Mouse (Mus musculus) intestine, embryonic 16.5 days (tissue): ENCODE measurements around the gene Kcna1. TPM values are rescaled to one million over a fixed set of nuclear protein-coding genes. Genes with fewer than 3 reads are reported as not detected.

Experiments
- ATAC-seq: fragments of 200-750 bp; cut with Nextera tagmentation; 2 replicates; pipeline ENCODE4 v1.8.0; 2017; ENCODE audit warnings: moderate TSS enrichment, moderate library complexity
- H3K27ac ChIP-seq: fragments of 300-500 bp; sonication (generic); 2 replicates; pipeline ENCODE4 v1.5.1; 2014; ENCODE audit warnings: mild to moderate bottlenecking, low read length
- H3K27me3 ChIP-seq: fragments of 300-500 bp; sonication (generic); replicated peaks from 2 replicates; pipeline ENCODE4 v1.6.1; 2014; ENCODE audit warnings: low read length, control low read depth, mixed read lengths; ENCODE audit not compliant: control insufficient read depth, insufficient read depth
- H3K36me3 ChIP-seq: fragments of 300-500 bp; sonication (generic); 2 replicates; pipeline ENCODE4 v1.6.1; 2014; ENCODE audit warnings: low read length, control low read depth; ENCODE audit not compliant: control insufficient read depth, insufficient read depth
- H3K4me1 ChIP-seq: fragments of 300-500 bp; sonication (generic); 2 replicates; pipeline ENCODE4 v1.6.1; 2014; ENCODE audit warnings: low read length, control low read depth, mixed read lengths; ENCODE audit not compliant: control insufficient read depth, insufficient read depth
- H3K4me2 ChIP-seq: fragments of 300-500 bp; sonication (generic); 2 replicates; pipeline ENCODE4 v1.6.1; 2014; ENCODE audit warnings: low read depth, low read length, control low read depth
- H3K4me3 ChIP-seq: fragments of 300-500 bp; sonication (generic); 2 replicates; pipeline ENCODE4 v1.5.1; 2014; ENCODE audit warnings: mild to moderate bottlenecking, low read length
- H3K9ac ChIP-seq: fragments of 300-500 bp; sonication (generic); 2 replicates; pipeline ENCODE4 v1.6.1; 2014; ENCODE audit warnings: low read depth, low read length
- H3K9me3 ChIP-seq: fragments of 300-500 bp; sonication (generic); 2 replicates; pipeline ENCODE4 v1.6.1; 2016; ENCODE audit warnings: low read length, control low read depth; ENCODE audit not compliant: control insufficient read depth
- WGBS: fragments of 180-500 bp; shearing (Covaris S2); extraction: QIAGEN DNeasy Blood & Tissue Kit; methylation state at CpG from one replicate; pipeline ENCODE4 v1.1.7; 2014; 5-methylcytosine and 5-hydroxymethylcytosine counted together
- polyA plus RNA-seq: library from polyadenylated mRNA; unstranded; fragments of >200 nt; fragmentation: Nextera tagmentation; extraction: Ambion mirVana; gene quantifications from 2 replicates; pipeline ENCODE4 v1.2.1, GENCODE M21; 2015

The Kcna1 gene
- 0.05 and 0.23 TPM in 2 replicates for polyA plus RNA-seq

- H3K27ac ChIP-seq: no peak within 1 kb of the TSS
- peaks cover 24% of the 10 kb centered on the region for H3K4me1 ChIP-seq
- H3K36me3 ChIP-seq: no peaks in the 10 kb centered on the region
- peaks cover 60% of the 10 kb centered on the region for H3K27me3 ChIP-seq
- peak within 1 kb of the TSS; percentile 90 for H3K4me2 ChIP-seq
- peak within 1 kb of the TSS; percentile 48 for H3K4me3 ChIP-seq
- no peak for ATAC-seq
- 27% methylated on average over 8 of the region's 8 CpGs for WGBS
- H3K9me3 ChIP-seq: no peaks in the 10 kb centered on the region
- peak within 1 kb of the TSS; percentile 11; the same call in 1 of the 2 replicates for H3K9ac ChIP-seq
These were observed at the start of gene Kcna1 for GRCm38 (mm10) chr6:126646381-126646780. Kcna1 (minus strand) TSS chr6:126646384.

GRCm38 (mm10) chr6:126687120-126687519 is 40.9 kb upstream of the Kcna1 start:
- H3K4me1 ChIP-seq: no peaks in the 10 kb centered on the region
- H3K4me3 ChIP-seq: no peak overlapping the region
- H3K9me3 ChIP-seq: no peaks in the 10 kb centered on the region
- no peak overlapping the region for H3K27ac ChIP-seq
- H3K9ac ChIP-seq: no peak overlapping the region
- no peak overlapping the region for H3K4me2 ChIP-seq
- no peaks in the 10 kb centered on the region for H3K27me3 ChIP-seq
- H3K36me3 ChIP-seq: no peaks in the 10 kb centered on the region
- peak; percentile 90 for ATAC-seq
- WGBS: 69% methylated on average over 4 of the region's 4 CpGs

DNA sequence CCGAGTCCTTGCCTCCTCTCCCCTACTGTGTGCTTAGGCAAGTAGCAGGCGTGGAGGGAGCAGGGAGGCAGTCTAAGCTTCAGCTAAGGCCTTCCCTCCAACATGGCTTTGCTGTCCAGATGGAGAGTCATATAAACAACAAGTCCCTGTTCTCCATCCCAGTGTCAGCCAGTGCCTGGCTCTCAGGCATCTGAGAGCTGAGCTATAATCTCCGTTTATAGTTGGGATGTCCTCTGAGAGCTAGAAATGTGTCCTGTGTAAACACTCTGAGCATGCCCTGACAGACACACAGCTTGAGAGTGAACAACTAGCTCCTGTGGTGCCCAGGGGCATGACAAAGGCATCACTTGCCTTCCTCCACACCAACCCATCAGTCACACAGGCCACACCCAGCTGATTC is 39.0 kb upstream of the Kcna1 start:
- Histone ChIP-seq H3K4me1 (no peaks in the 10 kb centered on the region), H3K9me3 (no peaks in the 10 kb centered on the region)
- 41% methylated on average over 3 of the region's 3 CpGs for WGBS

GRCm38 (mm10) chr6:126678961-126679360 is 32.8 kb upstream of the Kcna1 start:
- H3K27me3 ChIP-seq: no peaks in the 10 kb centered on the region
- H3K4me3 ChIP-seq: no peak overlapping the region
- no peak overlapping the region for H3K4me2 ChIP-seq
- WGBS: 68% methylated on average over 7 of the region's 7 CpGs
- H3K4me1 ChIP-seq: no peaks in the 10 kb centered on the region
- H3K27ac ChIP-seq: no peak overlapping the region
- no peak overlapping the region for H3K9ac ChIP-seq
- no peak for ATAC-seq
- H3K9me3 ChIP-seq: no peaks in the 10 kb centered on the region
- H3K36me3 ChIP-seq: no peaks in the 10 kb centered on the region

More for the DNA sequence above, 39.0 kb upstream of the Kcna1 start:
- no peak overlapping the region for H3K4me3 ChIP-seq
- no peak overlapping the region for H3K4me2 ChIP-seq
- H3K27me3 ChIP-seq: no peaks in the 10 kb centered on the region
- no peaks in the 10 kb centered on the region for H3K36me3 ChIP-seq
- H3K9ac ChIP-seq: no peak overlapping the region
- no peak for ATAC-seq
- H3K27ac ChIP-seq: no peak overlapping the region

DNA sequence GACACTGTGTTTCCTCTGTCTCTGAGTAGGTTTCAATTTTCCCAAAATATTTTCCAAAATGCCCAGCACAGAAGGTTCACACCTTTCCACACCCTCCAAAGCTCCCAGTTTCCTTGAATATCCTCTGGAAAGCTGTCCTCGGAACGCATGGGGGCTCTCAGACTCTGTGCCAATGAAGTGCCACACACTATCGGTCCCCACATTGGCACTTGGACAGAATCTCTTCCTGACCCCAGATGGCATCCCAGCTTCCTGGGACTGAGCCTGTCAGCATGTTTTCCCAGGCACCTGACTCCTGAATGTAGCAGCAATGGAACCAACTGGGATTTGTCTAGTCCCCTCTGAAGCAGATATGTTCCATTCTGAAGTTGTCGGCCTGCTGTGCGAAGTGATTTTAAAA is 20.8 kb upstream of the Kcna1 start:
- H3K27ac ChIP-seq: no peak overlapping the region
- no peak overlapping the region for H3K4me3 ChIP-seq
- H3K27me3 ChIP-seq: no peaks in the 10 kb centered on the region
- ATAC-seq: no peak
- H3K4me1 ChIP-seq: no peaks in the 10 kb centered on the region
- H3K36me3 ChIP-seq: no peaks in the 10 kb centered on the region
- no peak overlapping the region for H3K9ac ChIP-seq
- no peak overlapping the region for H3K4me2 ChIP-seq
- 95% methylated on average over 5 of the region's 5 CpGs for WGBS
- no peaks in the 10 kb centered on the region for H3K9me3 ChIP-seq

- H3K4me3 ChIP-seq: no peak overlapping the region
- H3K27ac ChIP-seq: no peak overlapping the region
- H3K9me3 ChIP-seq: no peaks in the 10 kb centered on the region
- no peak for ATAC-seq
- no peaks in the 10 kb centered on the region for H3K4me1 ChIP-seq
- no peak overlapping the region for H3K4me2 ChIP-seq
- no peaks in the 10 kb centered on the region for H3K36me3 ChIP-seq
- no peak overlapping the region for H3K9ac ChIP-seq
- WGBS: 53% methylated on average over 6 of the region's 6 CpGs
- no peaks in the 10 kb centered on the region for H3K27me3 ChIP-seq
These were observed 19.9 kb upstream of the Kcna1 start for GRCm38 (mm10) chr6:126666091-126666490.

DNA sequence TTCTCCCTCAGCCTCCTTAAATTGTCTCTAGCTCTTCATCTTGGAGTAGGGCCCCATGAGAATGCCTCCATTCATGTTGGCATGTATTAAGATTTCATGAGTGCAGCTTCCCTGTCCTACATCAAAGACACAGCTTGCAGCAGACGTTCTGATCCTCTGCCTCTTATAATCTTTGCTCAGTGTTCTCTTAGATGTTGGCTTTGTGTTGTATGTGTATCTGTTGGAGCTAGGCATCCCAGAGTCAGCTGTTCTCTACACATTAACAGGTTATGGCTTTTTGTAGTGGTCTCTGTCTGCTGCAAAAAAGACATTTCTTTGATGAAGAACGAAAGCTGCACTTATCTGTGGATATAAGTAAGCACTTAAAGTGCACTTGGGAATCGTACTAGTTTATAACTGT is 18.4 kb upstream of the Kcna1 start:
- Histone ChIP-seq H3K27me3 (no peaks in the 10 kb centered on the region), H3K4me2 (no peak overlapping the region), H3K4me1 (no peaks in the 10 kb centered on the region), H3K36me3 (no peaks in the 10 kb centered on the region), H3K27ac (no peak overlapping the region), H3K4me3 (no peak overlapping the region), H3K9me3 (no peaks in the 10 kb centered on the region), H3K9ac (no peak overlapping the region)
- 70% methylated on average over 3 of the region's 3 CpGs for WGBS
- no peak for ATAC-seq

DNA sequence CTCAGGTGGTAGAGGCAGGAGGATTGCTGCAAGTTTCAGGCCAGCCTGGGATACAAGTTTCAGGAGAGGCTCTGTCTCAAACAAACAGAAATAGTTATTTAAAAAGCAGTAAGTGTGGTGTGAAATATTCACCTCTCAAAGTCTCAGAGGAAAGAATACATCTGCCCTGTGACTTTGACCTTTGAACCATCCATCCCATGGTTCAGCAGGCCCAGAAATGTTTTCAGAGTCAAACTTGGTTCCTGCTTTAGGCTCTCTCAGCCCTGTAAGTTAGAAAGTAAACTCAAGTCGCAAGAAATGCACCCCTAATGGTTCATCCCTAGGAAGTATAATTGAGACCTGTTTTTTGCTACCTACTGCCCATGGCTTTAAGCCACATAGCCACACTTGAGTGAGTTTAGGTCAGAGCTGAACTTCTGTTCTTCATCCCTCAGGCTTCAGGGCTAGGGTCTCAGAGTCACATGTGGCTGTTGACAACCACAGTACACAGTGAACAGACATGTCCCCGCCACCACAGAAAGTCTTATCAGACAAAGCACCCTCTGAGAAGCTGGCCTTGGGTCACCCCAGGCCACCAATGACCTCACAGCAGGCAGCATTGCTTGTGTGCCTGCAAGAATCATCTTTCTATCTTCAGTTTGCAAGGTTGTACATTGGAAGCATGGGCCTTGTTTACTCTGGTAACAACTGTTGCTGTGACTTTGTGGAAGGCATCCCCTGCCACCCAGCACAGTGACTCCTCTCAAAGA is 11.6 kb upstream of the Kcna1 start:
- Histone ChIP-seq H3K4me3 (no peak overlapping the region), H3K9ac (no peak overlapping the region), H3K36me3 (no peaks in the 10 kb centered on the region), H3K4me2 (no peak overlapping the region), H3K27ac (no peak overlapping the region), H3K9me3 (no peaks in the 10 kb centered on the region), H3K4me1 (no peaks in the 10 kb centered on the region), H3K27me3 (no peaks in the 10 kb centered on the region)
- ATAC-seq: no peak
- WGBS: 54% methylated on average over 2 of the region's 2 CpGs

GRCm38 (mm10) chr6:126653561-126653960 is 7.4 kb upstream of the Kcna1 start:
- H3K4me1 ChIP-seq: no peaks in the 10 kb centered on the region
- H3K9ac ChIP-seq: no peak overlapping the region
- H3K4me2 ChIP-seq: no peak overlapping the region
- 89% methylated on average over 7 of the region's 7 CpGs for WGBS
- H3K27ac ChIP-seq: no peak overlapping the region
- H3K36me3 ChIP-seq: no peaks in the 10 kb centered on the region
- ATAC-seq: no peak
- H3K9me3 ChIP-seq: no peaks in the 10 kb centered on the region
- H3K27me3 ChIP-seq: no peaks in the 10 kb centered on the region
- no peak overlapping the region for H3K4me3 ChIP-seq
